Mouse (Mus musculus) cerebral cortex, adult 2 months (tissue): ENCODE measurements around the gene Mcub.

Experiments used
- WGBS: fragments of 180-500 bp; shearing (Covaris S2); methylation state at CpG from one replicate; pipeline ENCODE4 v1.1.7; 2018; 5-methylcytosine and 5-hydroxymethylcytosine counted together

Mcub gene

DNA sequence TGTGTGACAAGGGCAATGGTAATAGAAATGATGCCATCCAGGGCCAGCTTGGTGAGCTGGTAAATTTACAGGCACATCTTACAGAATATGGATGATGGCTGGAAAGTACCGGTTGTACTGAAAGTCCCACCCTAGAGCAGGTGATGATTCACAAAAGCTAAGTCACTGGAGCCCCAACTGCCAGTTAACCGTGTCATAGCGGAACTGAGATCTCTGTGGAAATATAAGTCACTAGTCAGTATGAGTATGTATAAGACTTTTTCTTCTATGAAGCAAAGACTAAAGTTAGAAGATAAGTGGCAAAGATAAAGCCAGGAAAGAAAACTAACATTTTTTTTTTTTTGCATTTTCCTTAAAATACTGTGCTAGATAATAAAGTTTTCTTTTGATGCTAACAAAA lies 76.9 kb downstream of the Mcub start:
- 96% methylated on average over 3 of the region's 3 CpGs for WGBS

DNA sequence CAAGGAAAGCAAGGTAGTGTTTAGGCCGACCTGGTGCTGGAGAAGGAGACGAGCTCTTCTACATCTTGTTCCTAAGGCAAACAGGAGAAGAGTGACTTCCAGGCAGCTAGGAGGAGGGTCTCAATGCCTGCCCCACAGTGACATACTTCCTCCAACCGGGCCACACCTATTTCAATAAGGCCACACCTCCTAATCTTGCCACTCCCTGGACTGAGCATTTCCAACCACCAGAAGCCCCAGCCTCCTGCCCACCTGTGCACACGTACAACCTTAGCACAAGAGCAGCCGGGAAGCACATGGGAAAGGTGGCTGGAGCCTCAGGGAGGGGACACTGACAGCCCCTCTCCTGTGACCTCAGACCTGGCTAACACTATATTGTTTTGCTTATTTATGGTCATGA lies 78.0 kb downstream of the Mcub start:
- WGBS: 92% methylated on average over 5 of the region's 5 CpGs

GRCm38 (mm10) chr3:129887779-129888517 lies 82.1 kb downstream of the Mcub start:
- 91% methylated on average over 13 of the region's 13 CpGs for WGBS

DNA sequence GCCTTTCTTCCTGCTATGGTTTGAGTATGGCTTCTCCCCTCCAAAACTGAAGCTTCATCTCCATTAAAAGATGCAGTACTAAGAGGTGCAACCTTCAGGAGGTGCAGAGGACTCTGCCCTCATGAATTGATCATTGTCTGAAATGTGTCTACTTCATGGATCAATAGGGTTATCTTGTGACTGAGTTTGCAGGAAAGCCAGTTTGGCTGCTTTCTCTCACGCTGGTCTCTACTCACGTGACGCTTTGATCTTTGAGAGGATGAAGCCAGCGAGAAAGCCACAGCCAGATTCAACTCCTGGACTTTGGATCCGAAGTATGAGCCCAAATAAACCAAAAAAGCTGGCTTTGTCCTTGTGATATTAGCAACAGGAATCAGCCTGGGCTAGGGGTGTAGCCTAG lies 83.6 kb downstream of the Mcub start:
- 87% methylated on average over 5 of the region's 5 CpGs for WGBS

DNA sequence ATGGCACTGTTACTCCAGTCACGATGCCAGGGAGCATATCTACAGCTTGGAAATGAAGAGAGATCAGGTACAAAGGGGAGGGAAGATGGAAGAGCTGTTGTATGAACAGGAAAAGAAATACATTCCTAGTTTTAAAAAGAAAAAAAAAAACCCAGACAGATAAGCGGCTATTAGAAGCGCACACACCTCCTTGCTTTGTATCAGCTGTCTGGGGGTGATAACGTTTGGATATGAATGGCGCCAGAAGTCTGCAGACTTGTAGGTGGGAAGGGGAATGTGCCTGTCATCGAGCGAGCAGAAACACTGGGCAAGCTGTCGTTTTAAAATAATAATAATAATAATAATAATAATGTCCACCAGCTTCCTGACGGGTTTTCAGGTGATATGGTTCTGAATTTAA lies 84.4 kb downstream of the Mcub start:
- 88% methylated on average over 9 of the region's 9 CpGs for WGBS

GRCm38 (mm10) chr3:129880925-129881593 lies 88.9 kb downstream of the Mcub start:
- WGBS: 76% methylated on average over 8 of the region's 8 CpGs

- 84% methylated on average over 2 of the region's 2 CpGs for WGBS
These were observed 90.1 kb downstream of the Mcub start for GRCm38 (mm10) chr3:129879913-129880312.

DNA sequence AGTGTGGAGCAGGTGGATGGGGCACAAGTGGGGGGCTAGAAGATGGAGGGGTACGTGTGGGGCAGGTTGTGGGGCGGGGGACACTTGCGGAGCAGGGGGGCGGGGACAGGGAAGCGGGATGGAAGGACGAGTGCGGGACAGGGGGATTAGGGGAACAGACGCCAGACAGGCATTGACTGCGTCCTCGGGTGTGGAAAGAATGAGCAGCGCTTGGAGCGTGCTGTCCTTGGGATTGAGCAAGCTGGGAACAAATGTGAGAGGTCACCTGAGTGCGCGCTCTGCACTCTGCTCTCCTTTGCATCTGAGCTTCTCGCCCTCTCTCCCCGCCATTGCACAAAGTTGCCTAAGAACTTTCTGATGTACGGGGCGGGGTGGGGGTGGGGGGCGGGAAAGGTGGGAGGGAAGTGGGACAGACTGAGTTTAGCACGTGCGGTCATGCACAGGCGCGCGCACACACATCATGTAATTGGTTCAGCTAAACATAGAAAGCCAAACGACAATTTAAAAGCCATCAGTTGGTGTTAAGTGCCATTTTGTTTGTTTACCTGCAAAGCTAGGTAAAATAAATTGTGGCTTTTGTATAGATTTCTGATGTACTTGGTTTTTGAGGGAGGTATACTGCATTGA lies 90.8 kb downstream of the Mcub start:
- 3% methylated on average over 24 of the region's 25 CpGs for WGBS

GRCm38 (mm10) chr3:129878405-129879021 lies 91.5 kb downstream of the Mcub start, which contains the start of gene Pla2g12a:
Pla2g12a (plus strand) TSS chr3:129878606.
- under 1% methylated on average over 51 of the region's 66 CpGs for WGBS

DNA sequence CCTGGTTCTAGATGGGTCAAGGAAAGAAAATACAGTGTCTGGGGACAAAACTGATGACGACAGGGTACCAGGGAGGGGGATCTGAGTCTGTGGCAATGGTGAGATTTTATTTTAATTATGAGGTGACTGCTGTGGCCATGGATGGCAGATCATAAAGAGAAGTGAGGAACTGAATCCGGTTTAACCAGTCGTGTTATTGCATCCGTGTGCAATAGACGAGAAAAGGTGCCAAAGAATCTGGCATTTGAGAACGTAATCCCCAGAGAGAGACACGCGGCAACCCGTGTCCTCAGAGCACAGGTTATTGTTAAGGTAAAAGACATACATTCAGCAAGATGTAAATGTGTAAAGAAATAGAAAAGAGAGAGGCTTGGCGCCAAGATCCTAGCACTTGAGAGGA lies 92.7 kb downstream of the Mcub start:
- 61% methylated on average over 10 of the region's 10 CpGs for WGBS
